Mouse (Mus musculus) forebrain, postnatal 0 days (tissue): Measurements from ENCODE around the gene Atoh8. TPM values are rescaled to one million over a fixed set of nuclear protein-coding genes. Genes with fewer than 3 reads are reported as not detected.

Experiments used
- ATAC-seq: fragments of 200-750 bp; cut with Nextera tagmentation; 2 replicates; pipeline ENCODE4 v1.8.0; 2017; ENCODE audit warnings: mild to moderate bottlenecking, moderate library complexity
- DNase-seq: peaks from one replicate; pipeline ENCODE4 v3.0.0-alpha.2; 2015
- H3K27ac ChIP-seq: fragments of 300-500 bp; sonication (generic); 2 replicates; pipeline ENCODE4 v1.5.1; 2014; ENCODE audit warnings: low read depth, mild to moderate bottlenecking, antibody characterized with exemption, low read length, moderate library complexity, mixed read lengths
- H3K27me3 ChIP-seq: fragments of 300-500 bp; sonication (generic); 2 replicates; pipeline ENCODE4 v1.6.1; 2014; ENCODE audit warnings: mild to moderate bottlenecking, low read length, mixed read lengths; ENCODE audit not compliant: insufficient read depth
- H3K36me3 ChIP-seq: fragments of 300-500 bp; sonication (generic); 2 replicates; pipeline ENCODE4 v1.6.1; 2014; ENCODE audit warnings: mild to moderate bottlenecking, moderate library complexity; ENCODE audit not compliant: insufficient read depth
- H3K4me1 ChIP-seq: fragments of 300-500 bp; sonication (generic); 2 replicates; pipeline ENCODE4 v1.6.1; 2014; ENCODE audit warnings: antibody characterized with exemption; ENCODE audit not compliant: insufficient read depth
- H3K4me2 ChIP-seq: fragments of 300-500 bp; sonication (generic); 2 replicates; pipeline ENCODE4 v1.6.1; 2014; ENCODE audit warnings: low read depth, mild to moderate bottlenecking, moderate library complexity
- H3K4me3 ChIP-seq: fragments of 300-500 bp; sonication (generic); 2 replicates; pipeline ENCODE4 v1.5.1; 2014; ENCODE audit warnings: low read depth, low read length, mixed read lengths
- H3K9ac ChIP-seq: fragments of 300-500 bp; sonication (generic); 2 replicates; pipeline ENCODE4 v1.6.1; 2014; ENCODE audit warnings: mild to moderate bottlenecking
- H3K9me3 ChIP-seq: fragments of 300-500 bp; sonication (generic); 2 replicates; pipeline ENCODE4 v1.6.1; 2016; ENCODE audit warnings: low read length
- CTCF ChIP-seq: sonication (generic); IDR thresholded peaks from 2 replicates; pipeline ENCODE4 v1.5.1; 2016; ENCODE audit warnings: antibody characterized with exemption, control low read depth, low read depth
- WGBS: fragments of 180-500 bp; shearing (Covaris S2); extraction: QIAGEN DNeasy Blood & Tissue Kit; methylation state at CpG from one replicate; pipeline ENCODE4 v1.1.7; 2014; 5-methylcytosine and 5-hydroxymethylcytosine counted together
- polyA plus RNA-seq: library from polyadenylated mRNA; unstranded; fragments of >200 nt; fragmentation: Nextera tagmentation; extraction: Ambion mirVana; gene quantifications from 2 replicates; pipeline ENCODE4 v1.2.1, GENCODE M21; 2015
- total RNA-seq: library from RNA; depleted of rRNA; stranded (reverse); fragments of >200 nt; gene quantifications from 2 replicates; pipeline ENCODE4 v1.2.3, GENCODE M21; 2014

Atoh8 gene
- total and polyA plus RNA-seq, 2 experiments from 2014 or later, result 3.9 to 6.9 TPM

GRCm38 (mm10) chr6:72244144-72244549 is 8.8 kb upstream of the Atoh8 start:
- H3K4me3 ChIP-seq, result no peak overlapping the region
- DNase-seq, result peak; percentile 76
- no peak overlapping the region for H3K9ac ChIP-seq
- no peaks in the 10 kb centered on the region for H3K9me3 ChIP-seq
- no peaks in the 10 kb centered on the region for H3K27me3 ChIP-seq
- no peak for TF ChIP-seq CTCF
- peak; percentile 75 for ATAC-seq
- 6% methylated on average over 9 of the region's 9 CpGs for whole genome bisulfite sequencing
- no peaks in the 10 kb centered on the region; the same call in 1 of the 2 replicates for H3K4me1 ChIP-seq
- peak overlapping the region; percentile 64 for H3K27ac ChIP-seq
- no peak overlapping the region for H3K4me2 ChIP-seq
- no peaks in the 10 kb centered on the region for H3K36me3 ChIP-seq

DNA sequence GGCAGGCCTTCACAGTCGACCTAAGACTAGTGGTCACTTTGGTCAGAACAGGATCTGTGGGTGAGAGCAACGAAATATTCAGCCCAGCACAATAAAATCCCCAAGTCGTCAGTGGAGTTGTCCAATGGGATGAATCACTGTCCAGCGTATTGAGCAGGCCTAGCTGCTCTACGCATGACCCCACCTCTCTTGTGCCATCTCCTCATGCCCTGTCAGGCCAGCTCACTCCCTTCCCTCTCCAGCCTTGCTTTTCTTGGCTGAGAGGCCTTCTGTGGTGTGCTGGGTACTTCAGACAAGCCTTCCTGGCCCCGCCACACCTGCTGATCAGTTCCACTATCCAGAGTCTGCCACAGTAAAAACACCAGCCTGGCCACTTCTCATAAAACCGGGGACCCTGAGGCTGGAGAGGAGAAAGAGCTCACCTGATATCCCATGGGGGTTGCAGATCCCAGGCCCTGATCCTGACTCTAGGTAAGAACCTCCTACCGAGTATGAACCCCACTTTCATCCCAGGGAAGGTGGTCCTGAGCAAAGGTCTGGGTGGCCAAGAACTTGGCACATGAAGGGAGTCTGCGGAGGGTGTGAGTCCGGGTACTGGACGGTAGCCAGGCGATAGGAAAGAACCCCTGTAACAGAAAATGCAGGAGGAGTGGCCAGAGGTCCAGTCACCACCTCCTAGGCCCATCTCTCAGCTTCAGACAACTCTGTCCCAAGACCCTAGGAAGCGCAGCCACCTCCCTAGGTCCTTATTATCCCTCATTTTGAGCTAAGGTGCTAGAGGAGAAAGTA is 7.3 kb upstream of the Atoh8 start:
- ATAC-seq (no peak), DNase-seq (no peak)
- no peaks in the 10 kb centered on the region for H3K9me3 ChIP-seq
- TF ChIP-seq CTCF, result no peak
- H3K4me2 ChIP-seq, result no peak overlapping the region
- H3K4me3 ChIP-seq, result no peak overlapping the region
- no peak overlapping the region for H3K27ac ChIP-seq
- H3K4me1 ChIP-seq, result no peaks in the 10 kb centered on the region; the same call in 1 of the 2 replicates
- H3K36me3 ChIP-seq, result no peaks in the 10 kb centered on the region
- WGBS, result 84% methylated on average over 13 of the region's 13 CpGs
- no peaks in the 10 kb centered on the region for H3K27me3 ChIP-seq
- no peak overlapping the region for H3K9ac ChIP-seq

DNA sequence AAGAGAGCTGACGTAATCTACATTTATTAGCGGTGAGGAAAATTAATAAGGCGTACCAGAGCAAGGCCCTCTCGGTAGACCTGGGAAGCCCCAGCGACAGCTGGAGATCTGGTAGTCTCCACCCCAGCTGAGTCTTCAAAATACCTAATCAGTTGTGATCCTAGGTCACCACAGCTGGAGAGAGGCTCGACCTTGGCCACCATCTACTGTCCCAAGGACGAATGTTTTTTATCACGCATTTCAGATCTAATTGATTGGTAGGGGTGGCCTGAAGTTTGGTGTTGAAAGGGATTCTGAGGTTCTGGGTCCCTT is 6.4 kb upstream of the Atoh8 start:
- no peak overlapping the region for H3K4me2 ChIP-seq
- no peak for TF ChIP-seq CTCF
- H3K4me1 ChIP-seq, result no peaks in the 10 kb centered on the region; the same call in 1 of the 2 replicates
- ATAC-seq, result no peak
- no peaks in the 10 kb centered on the region for H3K36me3 ChIP-seq
- no peak overlapping the region for H3K27ac ChIP-seq
- 46% methylated on average over 8 of the region's 8 CpGs for WGBS
- no peaks in the 10 kb centered on the region for H3K27me3 ChIP-seq
- H3K4me3 ChIP-seq, result no peak overlapping the region
- no peak for DNase-seq
- H3K9me3 ChIP-seq, result no peaks in the 10 kb centered on the region
- H3K9ac ChIP-seq, result no peak overlapping the region

DNA sequence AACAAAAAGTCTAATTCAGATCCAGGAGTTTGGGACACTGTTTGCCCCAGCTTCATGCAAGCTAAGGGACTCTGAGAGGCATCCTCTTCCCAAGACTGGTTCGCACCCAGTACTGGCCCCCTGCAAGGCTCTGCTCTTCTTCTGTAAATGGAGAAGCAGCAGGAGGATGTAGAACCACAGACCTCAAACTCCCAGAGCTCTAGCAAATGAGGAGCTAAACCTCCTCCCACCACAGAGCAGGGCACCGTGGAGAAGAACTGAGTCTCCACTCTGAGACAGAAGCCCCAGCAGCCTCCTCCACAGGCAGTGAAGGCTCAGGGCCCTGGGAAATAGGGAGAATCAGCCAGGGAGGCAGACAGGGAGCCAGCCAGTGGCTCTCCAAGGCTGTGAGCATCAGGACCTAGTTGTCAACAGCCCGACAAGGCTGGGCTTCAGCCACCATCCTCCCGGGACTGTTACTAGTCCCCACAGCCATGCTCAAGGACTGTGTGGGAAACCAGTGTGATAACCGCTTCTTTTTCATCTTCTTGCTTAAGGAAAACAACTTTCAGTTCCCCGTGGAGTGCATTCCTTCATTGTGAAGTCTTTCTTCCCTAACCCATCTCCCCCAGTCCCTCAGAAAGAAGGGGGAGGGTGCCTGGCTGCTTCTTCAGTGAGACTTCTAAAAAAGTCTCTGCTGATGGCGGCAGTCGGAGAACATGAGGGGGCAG is 5.9 kb upstream of the Atoh8 start:
- DNase-seq (no peak), ATAC-seq (no peak)
- H3K4me3 ChIP-seq, result no peak overlapping the region
- no peaks in the 10 kb centered on the region for H3K9me3 ChIP-seq
- H3K9ac ChIP-seq, result no peak overlapping the region
- H3K4me2 ChIP-seq, result no peak overlapping the region
- no peak overlapping the region for H3K27ac ChIP-seq
- TF ChIP-seq CTCF, result 0 out of 2 replicates have a peak, but pooled peaks have one; percentile 12
- no peaks in the 10 kb centered on the region for H3K27me3 ChIP-seq
- no peaks in the 10 kb centered on the region; the same call in 1 of the 2 replicates for H3K4me1 ChIP-seq
- WGBS, result 34% methylated on average over 8 of the region's 8 CpGs
- no peaks in the 10 kb centered on the region for H3K36me3 ChIP-seq

GRCm38 (mm10) chr6:72240042-72240441 is 4.7 kb upstream of the Atoh8 start:
- DNase-seq (no peak), ATAC-seq (no peak)
- H3K27me3 ChIP-seq, result no peaks in the 10 kb centered on the region
- no peaks in the 10 kb centered on the region; the same call in 1 of the 2 replicates for H3K4me1 ChIP-seq
- H3K4me3 ChIP-seq, result no peak overlapping the region
- no peaks in the 10 kb centered on the region for H3K36me3 ChIP-seq
- H3K9ac ChIP-seq, result no peak overlapping the region
- WGBS, result 78% methylated on average over 2 of the region's 2 CpGs
- no peaks in the 10 kb centered on the region for H3K9me3 ChIP-seq
- no peak overlapping the region for H3K4me2 ChIP-seq
- no peak overlapping the region for H3K27ac ChIP-seq
- TF ChIP-seq CTCF, result no peak

DNA sequence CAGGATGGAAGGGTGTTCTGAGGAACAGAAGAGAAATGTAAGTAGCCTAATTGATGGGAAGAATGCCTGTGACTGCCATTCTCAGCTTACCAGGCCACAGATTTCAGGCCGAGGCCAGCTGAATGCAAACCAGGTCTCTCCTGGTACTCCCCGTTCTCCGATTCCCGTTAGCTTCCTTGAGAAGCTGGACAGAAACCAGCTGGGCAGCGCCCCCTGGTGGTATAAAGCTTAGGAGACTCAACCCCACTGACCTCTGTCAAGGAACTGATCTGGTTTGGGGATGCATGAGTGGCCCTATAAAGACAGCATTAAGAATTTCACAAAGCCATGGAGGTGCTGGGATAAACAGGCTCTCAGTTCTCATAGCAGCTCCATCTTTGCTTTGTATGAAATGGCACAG is 1.7 kb upstream of the Atoh8 start:
- Histone ChIP-seq H3K4me2 (no peak overlapping the region), H3K4me3 (no peak overlapping the region), H3K4me1 (no peaks in the 10 kb centered on the region; the same call in 1 of the 2 replicates), H3K9me3 (no peaks in the 10 kb centered on the region), H3K27me3 (peaks cover 7% of the 10 kb centered on the region; the same call in 1 of the 2 replicates), H3K27ac (no peak overlapping the region), H3K36me3 (no peaks in the 10 kb centered on the region), H3K9ac (no peak overlapping the region)
- 5% methylated on average over 5 of the region's 5 CpGs for WGBS
- TF ChIP-seq CTCF, result peak; percentile 84
- ATAC-seq, result no peak
- DNase-seq, result peak; percentile 84

GRCm38 (mm10) chr6:72235807-72236407 is 530 bp upstream of the Atoh8 start:
- H3K36me3 ChIP-seq, result no peaks in the 10 kb centered on the region
- no peak overlapping the region for H3K9ac ChIP-seq
- H3K4me3 ChIP-seq, result peak overlapping the region; percentile 51
- H3K27me3 ChIP-seq, result peaks cover 7% of the 10 kb centered on the region; the same call in 1 of the 2 replicates
- no peak for ATAC-seq
- H3K4me2 ChIP-seq, result peak overlapping the region; percentile 100
- TF ChIP-seq CTCF, result no peak
- H3K4me1 ChIP-seq, result no peaks in the 10 kb centered on the region; the same call in 1 of the 2 replicates
- no peak for DNase-seq
- WGBS, result 45% methylated on average over 16 of the region's 16 CpGs
- H3K27ac ChIP-seq, result no peak overlapping the region
- H3K9me3 ChIP-seq, result no peaks in the 10 kb centered on the region
